Mouse (Mus musculus) liver (tissue): Measurements from ENCODE around the gene Hist1h2ai.

Source experiments
- DNase-seq: peaks from one replicate; pipeline ENCODE4 v3.0.0-alpha.2; 2020; ENCODE audit warnings: mixed read lengths

The Hist1h2ai gene

GRCm38 (mm10) chr13:21715864-21716539, at the start of gene Hist1h2ai, which contains the start of gene Hist1h2bl:
Gene Hist1h2ai (plus strand): TSS chr13:21716422.
Gene Hist1h2bl (minus strand): TSS chr13:21716143.
- peak; percentile 86 for DNase-seq

GRCm38 (mm10) chr13:21677305-21677704, 38.9 kb upstream of the Hist1h2ai start, which contains the start of gene Olfr1360:
Gene Olfr1360 (minus strand): TSS chr13:21677405.
- DNase-seq, result no peak

- no peak for DNase-seq
Observed at GRCm38 (mm10) chr13:21697811-21698210, 18.4 kb upstream of the Hist1h2ai start, which contains the start of gene Olfr1359. Gene Olfr1359 (plus strand): TSS chr13:21698111.

- no peak for DNase-seq
Observed at GRCm38 (mm10) chr13:21706669-21707068, 9.6 kb upstream of the Hist1h2ai start.

- peak; percentile 90 for DNase-seq
Observed at GRCm38 (mm10) chr13:21710031-21710711, 6.1 kb upstream of the Hist1h2ai start.

- DNase-seq, result peak; percentile 77
Observed at GRCm38 (mm10) chr13:21710821-21711525, 5.2 kb upstream of the Hist1h2ai start.

GRCm38 (mm10) chr13:21711698-21712097, 4.5 kb upstream of the Hist1h2ai start:
- peak; percentile 42 for DNase-seq

GRCm38 (mm10) chr13:21714725-21715124, 1.5 kb upstream of the Hist1h2ai start:
- DNase-seq, result peak; percentile 67

- DNase-seq, result peak; percentile 44
Observed at GRCm38 (mm10) chr13:21715131-21715863, 925 bp upstream of the Hist1h2ai start.

GRCm38 (mm10) chr13:21716540-21717391, 544 bp downstream of the Hist1h2ai start:
- DNase-seq, result peak; percentile 55

GRCm38 (mm10) chr13:21717397-21718357, 1.5 kb downstream of the Hist1h2ai start, which contains the start of gene Hist1h3h:
Gene Hist1h3h (plus strand): TSS chr13:21717659.
- peak; percentile 87 for DNase-seq

GRCm38 (mm10) chr13:21718381-21719080, 2.3 kb downstream of the Hist1h2ai start:
- peak; percentile 9 for DNase-seq

- DNase-seq, result peak; percentile 68
Observed at GRCm38 (mm10) chr13:21721107-21721756, 5.0 kb downstream of the Hist1h2ai start.

- peak; percentile 87 for DNase-seq
Observed at GRCm38 (mm10) chr13:21721757-21722372, 5.6 kb downstream of the Hist1h2ai start, which contains the start of gene Hist1h2bm. Gene Hist1h2bm (plus strand): TSS chr13:21722044.

GRCm38 (mm10) chr13:21722373-21722925, 6.2 kb downstream of the Hist1h2ai start:
- DNase-seq, result no peak

- DNase-seq, result peak; percentile 27
Observed at GRCm38 (mm10) chr13:21722993-21723836, 7.0 kb downstream of the Hist1h2ai start.

- DNase-seq, result no peak
Observed at GRCm38 (mm10) chr13:21727948-21728572, 11.8 kb downstream of the Hist1h2ai start.
